Mouse (Mus musculus) heart, adult 2 months (tissue): ENCODE measurements around the gene Nup35.

Experiments used
- CTCF ChIP-seq: fragments of 200-600 bp; IDR thresholded peaks from 2 replicates; pipeline ENCODE4 v1.8.1; 2022; ENCODE audit warnings: antibody characterized with exemption, mild to moderate bottlenecking, moderate library complexity
- EP300 ChIP-seq: fragments of 200-500 bp; IDR thresholded peaks from 2 replicates; pipeline ENCODE4 v1.6.1; 2011; ENCODE audit warnings: low read depth, low read length, control low read depth; ENCODE audit not compliant: insufficient read depth
- POLR2A ChIP-seq: fragments of 200-500 bp; IDR thresholded peaks from 2 replicates; pipeline ENCODE4 v1.6.1; 2011; ENCODE audit warnings: mild to moderate bottlenecking, low read depth, low read length, control low read depth; ENCODE audit not compliant: insufficient read depth

DNA sequence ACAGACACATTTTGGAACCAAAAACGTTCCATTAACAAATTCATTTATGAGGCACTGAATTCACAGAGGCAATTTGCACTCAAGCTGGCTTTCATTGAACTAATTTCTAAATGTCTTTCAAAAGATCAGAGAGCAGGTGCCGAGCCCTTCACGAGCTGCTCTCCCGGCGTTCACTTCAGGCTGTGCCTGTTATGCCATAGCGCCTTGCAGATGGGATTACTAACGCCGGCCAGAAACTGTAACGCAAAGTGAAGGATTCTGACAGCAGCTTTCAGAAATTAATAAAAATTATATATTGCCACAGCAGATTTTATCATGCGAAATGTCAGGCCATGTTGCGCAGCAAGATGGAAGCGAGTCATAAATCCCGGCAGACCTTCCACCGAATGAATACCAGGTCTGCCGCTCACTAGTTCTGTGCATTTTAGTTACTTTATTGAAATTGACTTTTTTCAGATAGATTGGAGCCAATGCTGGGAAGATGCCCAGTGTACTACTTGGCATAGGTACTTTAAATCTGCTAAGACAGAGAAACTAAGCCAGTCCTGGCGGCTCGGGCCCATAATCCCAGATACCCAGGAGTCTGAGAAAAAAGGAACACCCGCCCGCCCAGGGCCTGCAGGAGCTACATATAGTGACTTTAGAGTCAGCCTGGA is 13.1 kb upstream of the Nup35 start:
- no peak for TF ChIP-seq CTCF
- no peak for TF ChIP-seq EP300
- no peak for TF ChIP-seq POLR2A
